Mouse (Mus musculus) myocyte (in vitro differentiated cells): ENCODE data around the gene Pgs1. TPM values are rescaled to one million over a fixed set of nuclear protein-coding genes. Genes with fewer than 3 reads are reported as not detected.

Experiments
- H3K27me3 ChIP-seq: one replicate; pipeline ENCODE4 v1.6.1; 2011; ENCODE audit not compliant: control insufficient read depth, insufficient read depth, insufficient read length
- H3K36me3 ChIP-seq: one replicate; pipeline ENCODE4 v1.6.1; 2011; ENCODE audit not compliant: control insufficient read depth, insufficient read depth
- H3K4me2 ChIP-seq: one replicate; pipeline ENCODE4 v1.6.1; 2011; ENCODE audit warnings: low read depth, control low read depth
- H3K4me3 ChIP-seq: one replicate; pipeline ENCODE4 v1.5.1; 2011; ENCODE audit warnings: mild to moderate bottlenecking, control low read depth, moderate library complexity
- H3K79me2 ChIP-seq: one replicate; pipeline ENCODE4 v1.6.1; 2011; ENCODE audit not compliant: control insufficient read depth, insufficient read depth
- H3ac ChIP-seq: one replicate; pipeline ENCODE4 v1.6.1; 2011; ENCODE audit not compliant: control insufficient read depth, insufficient read length
- CEBPB ChIP-seq: IDR thresholded peaks from 2 replicates; pipeline ENCODE4 v1.6.1; 2011; ENCODE audit warnings: mild to moderate bottlenecking, moderate library complexity; ENCODE audit not compliant: poor library complexity, insufficient read depth, severe bottlenecking
- E2F4 ChIP-seq: IDR thresholded peaks from one replicate; pipeline ENCODE4 v1.6.1; 2011; ENCODE audit warnings: mild to moderate bottlenecking, control low read depth, moderate library complexity; ENCODE audit not compliant: insufficient read depth
- MAX ChIP-seq: IDR thresholded peaks from one replicate; pipeline ENCODE4 v1.6.1; 2011; ENCODE audit warnings: low read depth, mild to moderate bottlenecking, control low read depth
- MYOD1 ChIP-seq, 3 experiments: IDR thresholded peaks; one replicate each; pipeline ENCODE4 v1.6.1; 2011; ENCODE audit warnings: control low read depth in 2 of 3, low read depth in 2 of 3, mild to moderate bottlenecking in 2 of 3, moderate library complexity in 1 of 3; ENCODE audit not compliant: insufficient read length in 2 of 3, control insufficient read depth in 1 of 3
- MYOG ChIP-seq, 3 experiments: IDR thresholded peaks; one replicate each; pipeline ENCODE4 v1.6.1; 2011; ENCODE audit warnings: control low read depth in 2 of 3, low read depth in 2 of 3, mild to moderate bottlenecking in 2 of 3; ENCODE audit not compliant: insufficient read length in 2 of 3, control insufficient read depth in 1 of 3, insufficient read depth in 1 of 3
- POLR2A ChIP-seq: IDR thresholded peaks from one replicate; pipeline ENCODE4 v1.6.1; 2011; ENCODE audit warnings: low read depth, mild to moderate bottlenecking, control low read depth, moderate library complexity; ENCODE audit not compliant: insufficient read length
- POLR2AphosphoS2 ChIP-seq: IDR thresholded peaks from one replicate; pipeline ENCODE4 v1.6.1; 2011; ENCODE audit warnings: low read depth, control low read depth; ENCODE audit not compliant: insufficient read length
- REST ChIP-seq: IDR thresholded peaks from one replicate; pipeline ENCODE4 v1.6.1; 2011; ENCODE audit warnings: mild to moderate bottlenecking, control low read depth, moderate library complexity; ENCODE audit not compliant: insufficient read depth, insufficient read length
- SRF ChIP-seq: IDR thresholded peaks from one replicate; pipeline ENCODE4 v1.6.1; 2011; ENCODE audit warnings: low read depth; ENCODE audit not compliant: control insufficient read depth, insufficient read length
- TCF12 ChIP-seq: IDR thresholded peaks from one replicate; pipeline ENCODE4 v1.6.1; 2011; ENCODE audit warnings: mild to moderate bottlenecking, control low read depth; ENCODE audit not compliant: poor library complexity, insufficient read depth, severe bottlenecking
- TCF3 ChIP-seq: IDR thresholded peaks from one replicate; pipeline ENCODE4 v1.6.1; 2011; ENCODE audit warnings: low read depth, control low read depth; ENCODE audit not compliant: insufficient read length
- USF1 ChIP-seq: IDR thresholded peaks from one replicate; pipeline ENCODE4 v1.6.1; 2011; ENCODE audit warnings: low read depth, mild to moderate bottlenecking, control low read depth, moderate library complexity
- polyA plus RNA-seq: library from polyadenylated mRNA; unstranded; fragments of >200 nt; fragmentation: generic; extraction: Trizol; gene quantifications from one replicate; pipeline ENCODE4 v1.2.1, GENCODE M21; 2012; ENCODE audit warnings: missing spikeins

Gene Pgs1
- polyA plus RNA-seq, 1 experiment, result 61.6 TPM

DNA sequence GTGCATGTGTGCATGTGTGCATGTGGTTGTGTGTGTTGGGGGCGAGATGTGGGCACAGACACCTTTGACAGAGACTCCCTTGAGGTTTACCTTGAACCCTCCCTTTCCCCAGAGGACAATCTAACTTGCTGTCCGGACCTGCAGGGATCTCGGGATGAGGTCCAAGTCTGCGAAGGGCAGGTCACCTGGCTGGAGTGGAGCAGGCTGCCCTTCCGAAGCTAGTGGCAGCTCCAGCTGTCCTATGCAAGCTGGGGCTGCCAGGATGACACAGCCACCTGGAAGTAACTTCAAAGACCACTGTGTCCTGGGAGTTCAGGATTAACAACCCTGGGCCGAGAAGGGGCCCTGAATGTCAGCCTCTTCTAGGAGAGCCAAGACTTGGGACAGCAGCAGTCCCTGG, 34.7 kb upstream of the Pgs1 start:
- no peaks in the 10 kb centered on the region for H3K27me3 ChIP-seq
- no peak overlapping the region for H3K4me2 ChIP-seq
- no peak overlapping the region for H3K4me3 ChIP-seq
- no peak for TF ChIP-seq TCF3
- TF ChIP-seq TCF12, result no peak
- TF ChIP-seq REST, result no peak
- no peak for TF ChIP-seq USF1
- no peak for TF ChIP-seq E2F4
- no peaks in the 10 kb centered on the region for H3K79me2 ChIP-seq
- no peak overlapping the region for H3ac ChIP-seq
- no peaks in the 10 kb centered on the region for H3K36me3 ChIP-seq

- Histone ChIP-seq H3ac (no peak overlapping the region), H3K4me3 (no peak overlapping the region), H3K27me3 (no peaks in the 10 kb centered on the region), H3K4me2 (no peak overlapping the region), H3K79me2 (no peaks in the 10 kb centered on the region), H3K36me3 (no peaks in the 10 kb centered on the region)
- TF ChIP-seq MAX (no peak), MYOD1 (IDR thresholded peaks at IDR 0.05; ENCODE audit: control insufficient read depth in 1 of 3, insufficient read length in 2 of 3, low read depth in 2 of 3) (peak in 1 of 3 experiments; percentile 64), CEBPB (no peak), MYOG (IDR thresholded peaks at IDR 0.05; ENCODE audit: control insufficient read depth in 1 of 3, insufficient read depth in 1 of 3, insufficient read length in 2 of 3, low read depth in 2 of 3) (peak in 1 of 3 experiments; percentile 59)
These were observed 33.7 kb upstream of the Pgs1 start for GRCm38 (mm10) chr11:117952174-117952933.

GRCm38 (mm10) chr11:117954094-117954493, 32.0 kb upstream of the Pgs1 start:
- no peak for TF ChIP-seq MYOG (IDR thresholded peaks at IDR 0.05; ENCODE audit: control insufficient read depth in 1 of 3, insufficient read depth in 1 of 3, insufficient read length in 2 of 3, low read depth in 2 of 3)
- TF ChIP-seq E2F4, result no peak
- TF ChIP-seq POLR2A, result peak; percentile 46
- peak; percentile 56 for TF ChIP-seq CEBPB
- TF ChIP-seq TCF3, result no peak
- TF ChIP-seq USF1, result no peak
- TF ChIP-seq POLR2AphosphoS2, result no peak
- Histone ChIP-seq H3K79me2 (no peaks in the 10 kb centered on the region), H3K27me3 (no peaks in the 10 kb centered on the region), H3K4me2 (peak overlapping the region; percentile 36), H3K4me3 (no peak overlapping the region), H3K36me3 (no peaks in the 10 kb centered on the region), H3ac (no peak overlapping the region)

DNA sequence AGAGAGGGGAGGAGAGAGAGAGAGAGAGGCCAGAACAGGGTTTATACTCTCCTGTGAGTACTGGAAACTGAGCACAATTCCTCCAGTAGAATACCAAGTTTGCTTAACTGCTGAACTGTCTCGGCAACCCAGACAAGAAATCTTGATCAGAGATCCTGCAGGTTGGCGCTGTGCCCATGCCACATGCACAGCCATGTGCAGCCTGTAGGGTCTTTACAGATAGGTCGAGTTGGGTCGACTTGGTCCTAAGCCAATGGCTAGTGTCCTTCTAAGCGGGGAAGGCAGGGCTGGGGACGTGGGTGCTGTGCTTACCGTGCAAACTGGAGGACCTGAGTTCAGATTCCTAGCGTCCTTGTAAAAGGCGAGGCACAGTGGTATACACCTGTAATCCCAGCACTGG, 31.3 kb upstream of the Pgs1 start:
- no peaks in the 10 kb centered on the region for H3K27me3 ChIP-seq
- peak overlapping the region; percentile 36 for H3K4me2 ChIP-seq
- no peak overlapping the region for H3ac ChIP-seq
- no peak overlapping the region for H3K4me3 ChIP-seq
- H3K79me2 ChIP-seq, result no peaks in the 10 kb centered on the region
- H3K36me3 ChIP-seq, result no peaks in the 10 kb centered on the region
- TF ChIP-seq REST (no peak), MAX (no peak), USF1 (no peak), CEBPB (no peak), POLR2AphosphoS2 (no peak), MYOD1 (IDR thresholded peaks at IDR 0.05; ENCODE audit: control insufficient read depth in 1 of 3, insufficient read length in 2 of 3, low read depth in 2 of 3) (no peak), TCF12 (no peak), E2F4 (no peak), TCF3 (no peak), MYOG (IDR thresholded peaks at IDR 0.05; ENCODE audit: control insufficient read depth in 1 of 3, insufficient read depth in 1 of 3, insufficient read length in 2 of 3, low read depth in 2 of 3) (no peak), SRF (no peak), POLR2A (no peak)

DNA sequence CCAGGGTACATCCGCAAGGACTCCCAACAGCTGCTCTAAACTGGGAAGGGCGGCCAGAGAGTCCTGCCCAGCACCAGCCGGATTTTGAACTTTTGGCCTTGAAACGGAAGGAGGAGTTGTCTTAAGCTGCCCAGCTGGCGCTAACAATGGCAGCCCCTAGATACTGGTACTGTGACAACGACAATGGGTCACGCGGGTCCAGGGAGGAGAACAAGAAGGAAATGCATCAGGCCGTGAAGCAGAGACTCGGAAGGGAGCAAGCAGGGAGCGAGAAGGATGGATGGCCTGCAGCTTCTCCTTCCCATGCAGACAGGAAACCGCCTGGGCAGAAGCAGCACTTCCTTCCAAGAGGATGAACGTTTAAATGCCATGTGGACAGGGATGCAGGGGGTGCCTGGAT, 30.5 kb upstream of the Pgs1 start:
- H3K79me2 ChIP-seq, result no peaks in the 10 kb centered on the region
- no peak overlapping the region for H3K4me2 ChIP-seq
- H3K4me3 ChIP-seq, result no peak overlapping the region
- H3K27me3 ChIP-seq, result no peaks in the 10 kb centered on the region
- no peaks in the 10 kb centered on the region for H3K36me3 ChIP-seq
- no peak overlapping the region for H3ac ChIP-seq
- peak in 1 of 3 experiments; percentile 32 for TF ChIP-seq MYOG (IDR thresholded peaks at IDR 0.05; ENCODE audit: control insufficient read depth in 1 of 3, insufficient read depth in 1 of 3, insufficient read length in 2 of 3, low read depth in 2 of 3)
- no peak for TF ChIP-seq TCF12
